Mouse (Mus musculus) macrophage (primary cell): ENCODE data around the gene Heg1. TPM values are rescaled to one million over a fixed set of nuclear protein-coding genes. Genes with fewer than 3 reads are reported as not detected.

Experiments
- H3K27ac ChIP-seq: fragments of 350-480 bp; formaldehyde crosslinking; 2 replicates; pipeline ENCODE4 v1.9.0; 2021
- H3K36me3 ChIP-seq: fragments of 350-480 bp; formaldehyde crosslinking; 2 replicates; pipeline ENCODE4 v1.9.0; 2021; ENCODE audit errors: inconsistent target
- H3K4me3 ChIP-seq: fragments of 350-480 bp; formaldehyde crosslinking; 2 replicates; pipeline ENCODE4 v1.9.0; 2021; ENCODE audit errors: inconsistent target
- H3K79me2 ChIP-seq: fragments of 350-480 bp; formaldehyde crosslinking; 2 replicates; pipeline ENCODE4 v1.9.0; 2021; ENCODE audit errors: inconsistent target
- WGBS: methylation state at CpG from one replicate; pipeline ENCODE4 v1.1.7; 2026; ENCODE audit warnings: inconsistent platforms; ENCODE audit not compliant: missing documents; 5-methylcytosine and 5-hydroxymethylcytosine counted together
- polyA plus RNA-seq: library from polyadenylated mRNA; stranded (reverse); fragments of 250-400 nt; gene quantifications from 3 replicates; pipeline ENCODE4 v1.2.4, GENCODE M21; 2018; ENCODE audit warnings: inconsistent platforms

Heg1 gene
- polyA plus RNA-seq, 1 experiment from 2014 or later = 0.57 TPM

DNA sequence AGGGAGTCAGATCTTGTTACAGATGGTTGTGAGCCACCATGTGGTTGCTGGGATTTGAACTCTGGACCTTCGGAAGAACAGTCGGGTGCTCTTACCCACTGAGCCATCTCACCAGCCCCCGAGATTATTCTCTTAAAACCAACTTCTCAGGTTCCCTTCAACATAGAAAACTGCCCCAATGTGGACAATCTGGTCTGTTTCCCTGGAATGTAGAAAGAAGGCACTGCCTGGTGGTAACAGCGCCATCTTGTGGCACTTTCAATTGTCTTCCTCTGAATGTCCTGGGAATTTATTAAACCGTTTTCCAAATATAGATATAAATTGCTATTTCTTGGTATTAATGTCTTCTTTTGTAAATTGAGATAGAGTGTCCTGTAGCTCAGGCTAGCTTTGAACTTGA, 113.7 kb downstream of the Heg1 start:
- WGBS = 28% methylated on average over 3 of the region's 5 CpGs
- H3K27ac ChIP-seq = no peak overlapping the region
- H3K36me3 ChIP-seq = no peaks in the 10 kb centered on the region
- H3K4me3 ChIP-seq = no peak overlapping the region
- H3K79me2 ChIP-seq = no peaks in the 10 kb centered on the region

DNA sequence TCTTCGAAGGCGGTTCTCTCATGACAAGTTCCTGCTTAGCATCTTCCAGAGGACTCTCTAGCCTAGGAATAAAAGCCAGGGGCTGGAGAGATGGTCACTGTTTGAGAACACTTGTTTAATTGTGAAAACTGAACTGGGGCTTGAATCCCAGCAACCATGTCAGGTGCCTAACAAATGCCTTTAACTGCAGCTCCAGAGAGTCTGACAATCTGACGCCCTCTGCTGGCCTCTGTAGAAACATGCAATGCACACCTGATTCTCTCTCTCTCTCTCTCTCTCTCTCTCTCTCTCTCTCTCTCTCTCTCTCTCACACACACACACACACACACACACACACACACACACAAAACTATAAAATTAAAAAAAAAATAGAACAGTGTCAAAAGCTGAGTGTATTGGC, 125.8 kb downstream of the Heg1 start:
- no peaks in the 10 kb centered on the region for H3K79me2 ChIP-seq
- no peak overlapping the region for H3K4me3 ChIP-seq
- no peak overlapping the region for H3K27ac ChIP-seq
- 71% methylated on average over 3 of the region's 3 CpGs for WGBS
- H3K36me3 ChIP-seq = no peaks in the 10 kb centered on the region

DNA sequence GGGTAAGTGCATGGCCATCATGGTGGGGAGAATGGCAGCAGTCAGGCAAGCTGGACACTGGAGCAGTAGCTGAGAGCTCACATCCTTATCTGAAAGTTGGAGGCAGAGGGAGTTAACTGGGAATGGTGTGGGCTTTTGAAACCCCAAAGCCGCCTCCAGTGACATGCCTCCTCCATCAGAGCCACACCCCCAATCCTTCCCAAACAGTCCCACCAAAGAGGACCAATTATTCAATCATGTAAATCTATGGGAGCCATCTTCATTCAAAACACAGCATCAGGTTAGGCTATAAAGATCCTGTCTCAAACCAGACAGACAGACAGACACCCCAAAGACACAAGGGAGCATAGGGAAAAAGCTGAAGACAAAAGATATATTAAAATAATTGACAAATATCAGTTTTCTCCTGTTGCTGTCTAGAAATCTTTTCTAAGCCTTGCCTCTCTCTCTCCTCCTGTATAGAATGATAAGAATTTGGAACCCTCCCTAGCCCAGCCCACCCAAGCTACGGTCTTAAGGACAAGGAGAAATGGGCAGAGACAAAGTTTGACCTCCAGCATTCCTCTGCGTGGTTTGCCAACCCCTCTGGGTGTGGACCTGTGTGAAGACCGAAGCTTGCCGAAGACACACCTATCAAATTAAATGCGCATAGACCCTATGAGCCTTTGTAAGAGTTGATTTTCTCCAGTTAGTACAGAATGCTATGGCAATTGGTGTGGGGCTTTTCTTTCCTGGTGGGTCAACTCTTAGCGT, 134.4 kb downstream of the Heg1 start:
- Histone ChIP-seq H3K36me3 (no peaks in the 10 kb centered on the region), H3K27ac (no peak overlapping the region), H3K4me3 (no peak overlapping the region), H3K79me2 (no peaks in the 10 kb centered on the region)
- WGBS = 96% methylated on average over 7 of the region's 7 CpGs

DNA sequence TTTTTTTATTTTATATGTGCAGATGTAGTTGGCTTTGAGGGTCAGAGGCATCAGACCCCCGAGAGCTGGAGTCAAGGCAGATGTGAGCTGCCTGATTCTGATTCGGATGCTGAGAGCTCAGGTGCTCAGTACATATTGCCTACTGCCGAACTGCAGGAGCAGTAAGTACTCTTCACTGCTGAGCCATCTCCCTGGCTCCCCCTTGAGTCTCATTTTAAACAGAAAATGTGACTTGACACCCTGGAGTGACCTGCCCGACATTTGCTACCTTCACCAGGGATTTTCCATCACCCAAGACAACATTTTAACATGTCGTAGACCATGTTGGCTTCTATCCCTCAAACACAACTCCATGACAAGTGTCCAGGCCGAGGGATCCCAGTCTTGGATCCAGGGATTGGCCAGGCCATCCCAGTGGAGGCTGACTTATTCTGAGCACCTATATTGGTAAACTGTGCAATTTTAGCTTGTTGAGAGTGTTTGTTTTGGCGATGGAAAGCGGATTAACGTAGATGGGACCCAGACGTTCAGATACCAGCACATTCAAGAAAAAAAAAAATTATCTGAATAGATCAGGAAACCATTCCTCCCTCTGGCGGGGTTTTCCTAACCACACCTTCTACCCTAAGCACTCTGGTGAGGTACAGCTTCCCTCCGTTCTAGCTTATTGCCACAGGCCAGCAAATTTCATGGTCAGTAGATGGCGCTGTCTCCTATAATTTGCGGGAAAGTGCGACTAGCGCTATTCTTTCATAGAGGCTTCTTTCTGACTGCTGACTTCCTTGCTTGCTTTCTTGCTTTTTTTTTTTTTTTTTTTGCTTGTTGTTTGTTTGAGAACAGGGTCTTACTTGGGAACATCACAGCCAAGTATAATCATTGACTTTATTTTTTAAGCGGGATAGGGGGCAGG, 136.4 kb downstream of the Heg1 start:
- Histone ChIP-seq H3K4me3 (no peak overlapping the region), H3K79me2 (no peaks in the 10 kb centered on the region), H3K27ac (no peak overlapping the region), H3K36me3 (no peaks in the 10 kb centered on the region)
- WGBS = 31% methylated on average over 17 of the region's 17 CpGs

Other genes with a start within 250 kb of the Heg1 start
- gene Slc12a8, start 167.0 kb upstream of the Heg1 start, polyA plus RNA-seq = not detected in 3 replicates
- gene Muc13, start 109.7 kb downstream of the Heg1 start, polyA plus RNA-seq = 0.04 TPM in 1 of 3 replicates, not detected in the others
- gene Itgb5, start 145.3 kb downstream of the Heg1 start, polyA plus RNA-seq = 142 to 189 TPM (median 162 TPM) in 3 replicates